Mouse (Mus musculus): ENCODE results near the gene Zfp639. TPM values are rescaled to one million over a fixed set of nuclear protein-coding genes. Genes with fewer than 3 reads are reported as not detected.

The Zfp639 gene
- polyA plus RNA-seq, 1 experiment: 53.5 TPM

- peak; percentile 68 to 70 for DNase-seq
- 3% methylated on average over 17 of the region's 17 CpGs for WGBS
- Histone ChIP-seq H3K4me1 (ENCODE audit: control insufficient read depth, insufficient read depth, low read length) (peaks cover 3% of the 10 kb centered on the region; the same call in 1 of the 2 replicates), H3K4me3 (replicated peaks; ENCODE audit: insufficient read depth, low read depth, low read length) (peak overlapping the region; percentile 38), H3K27ac (ENCODE audit: insufficient read depth, low read length) (no peak overlapping the region), H3K27me3 (ENCODE audit: control insufficient read depth, insufficient read depth, low read length) (no peaks in the 10 kb centered on the region)
- TF ChIP-seq POLR2A (IDR thresholded peaks at IDR 0.05; ENCODE audit: borderline replicate concordance, insufficient read depth, low read length) (no peak), CTCF (IDR thresholded peaks at IDR 0.05; ENCODE audit: borderline replicate concordance, insufficient read depth, low read depth, low read length) (peak; percentile 76)
These were observed 1.3 kb upstream of the Zfp639 start for GRCm38 (mm10) chr3:32508666-32509324.

- Histone ChIP-seq H3K4me3 (replicated peaks; ENCODE audit: insufficient read depth, low read depth, low read length) (peak overlapping the region; percentile 61), H3K27me3 (ENCODE audit: control insufficient read depth, insufficient read depth, low read length) (no peaks in the 10 kb centered on the region), H3K27ac (ENCODE audit: insufficient read depth, low read length) (peak overlapping the region; percentile 65), H3K4me1 (ENCODE audit: control insufficient read depth, insufficient read depth, low read length) (peaks cover 3% of the 10 kb centered on the region; the same call in 1 of the 2 replicates)
- DNase-seq: peak; percentile 93 to 95
- TF ChIP-seq POLR2A (IDR thresholded peaks at IDR 0.05; ENCODE audit: borderline replicate concordance, insufficient read depth, low read length): peak; percentile 76
- TF ChIP-seq CTCF (IDR thresholded peaks at IDR 0.05; ENCODE audit: borderline replicate concordance, insufficient read depth, low read depth, low read length): peak; percentile 61; the same call in 1 of the 2 replicates
- WGBS: under 1% methylated on average over 69 of the region's 69 CpGs
These were observed 524 bp downstream of the Zfp639 start for GRCm38 (mm10) chr3:32510375-32511190.

GRCm38 (mm10) chr3:32511191-32511550 lies 1.1 kb downstream of the Zfp639 start:
- 2% methylated on average over 13 of the region's 13 CpGs for WGBS
- peak overlapping the region; percentile 65; the same call in 1 of the 2 replicates for H3K27ac ChIP-seq (ENCODE audit: insufficient read depth, low read length)
- peak; percentile 49 to 53 for DNase-seq
- TF ChIP-seq POLR2A (IDR thresholded peaks at IDR 0.05; ENCODE audit: borderline replicate concordance, insufficient read depth, low read length) (no peak), CTCF (IDR thresholded peaks at IDR 0.05; ENCODE audit: borderline replicate concordance, insufficient read depth, low read depth, low read length) (no peak)
- peak overlapping the region; percentile 61 for H3K4me3 ChIP-seq (replicated peaks; ENCODE audit: insufficient read depth, low read depth, low read length)
- no peaks in the 10 kb centered on the region for H3K27me3 ChIP-seq (ENCODE audit: control insufficient read depth, insufficient read depth, low read length)
- peaks cover 3% of the 10 kb centered on the region; the same call in 1 of the 2 replicates for H3K4me1 ChIP-seq (ENCODE audit: control insufficient read depth, insufficient read depth, low read length)

- no peak for DNase-seq
- Histone ChIP-seq H3K27ac (ENCODE audit: insufficient read depth, low read length) (no peak overlapping the region), H3K4me3 (replicated peaks; ENCODE audit: insufficient read depth, low read depth, low read length) (no peak overlapping the region), H3K27me3 (ENCODE audit: control insufficient read depth, insufficient read depth, low read length) (no peaks in the 10 kb centered on the region), H3K4me1 (ENCODE audit: control insufficient read depth, insufficient read depth, low read length) (peaks cover 3% of the 10 kb centered on the region; the same call in 1 of the 2 replicates)
- WGBS: 94% methylated on average over 7 of the region's 7 CpGs
- TF ChIP-seq CTCF (IDR thresholded peaks at IDR 0.05; ENCODE audit: borderline replicate concordance, insufficient read depth, low read depth, low read length) (no peak), POLR2A (IDR thresholded peaks at IDR 0.05; ENCODE audit: borderline replicate concordance, insufficient read depth, low read length) (no peak)
These were observed 2.7 kb downstream of the Zfp639 start for GRCm38 (mm10) chr3:32512686-32513284.

GRCm38 (mm10) chr3:32513528-32513927 lies 3.5 kb downstream of the Zfp639 start:
- no peak overlapping the region for H3K27ac ChIP-seq (ENCODE audit: insufficient read depth, low read length)
- peaks cover 3% of the 10 kb centered on the region; the same call in 1 of the 2 replicates for H3K4me1 ChIP-seq (ENCODE audit: control insufficient read depth, insufficient read depth, low read length)
- no peak for DNase-seq
- H3K4me3 ChIP-seq (replicated peaks; ENCODE audit: insufficient read depth, low read depth, low read length): no peak overlapping the region
- no peaks in the 10 kb centered on the region for H3K27me3 ChIP-seq (ENCODE audit: control insufficient read depth, insufficient read depth, low read length)
- TF ChIP-seq POLR2A (IDR thresholded peaks at IDR 0.05; ENCODE audit: borderline replicate concordance, insufficient read depth, low read length) (no peak), CTCF (IDR thresholded peaks at IDR 0.05; ENCODE audit: borderline replicate concordance, insufficient read depth, low read depth, low read length) (no peak)

- TF ChIP-seq CTCF (IDR thresholded peaks at IDR 0.05; ENCODE audit: borderline replicate concordance, insufficient read depth, low read depth, low read length) (no peak), POLR2A (IDR thresholded peaks at IDR 0.05; ENCODE audit: borderline replicate concordance, insufficient read depth, low read length) (no peak)
- WGBS: 87% methylated on average over 4 of the region's 4 CpGs
- H3K4me1 ChIP-seq (ENCODE audit: control insufficient read depth, insufficient read depth, low read length): no peaks in the 10 kb centered on the region; the same call in 1 of the 2 replicates
- no peaks in the 10 kb centered on the region for H3K27me3 ChIP-seq (ENCODE audit: control insufficient read depth, insufficient read depth, low read length)
- DNase-seq: no peak
- H3K4me3 ChIP-seq (replicated peaks; ENCODE audit: insufficient read depth, low read depth, low read length): no peak overlapping the region
- no peak overlapping the region for H3K27ac ChIP-seq (ENCODE audit: insufficient read depth, low read length)
These were observed 17.1 kb downstream of the Zfp639 start for GRCm38 (mm10) chr3:32527181-32527580.

GRCm38 (mm10) chr3:32529303-32529898 lies 19.3 kb downstream of the Zfp639 start, which contains the start of gene Mfn1:
TSS of gene Mfn1 (plus strand) at chr3:32529465.
- WGBS: under 1% methylated on average over 47 of the region's 47 CpGs
- Histone ChIP-seq H3K27ac (ENCODE audit: insufficient read depth, low read length) (peak within 1 kb of the TSS; percentile 36; the same call in 1 of the 2 replicates), H3K4me3 (replicated peaks; ENCODE audit: insufficient read depth, low read depth, low read length) (peak within 1 kb of the TSS; percentile 77), H3K4me1 (ENCODE audit: control insufficient read depth, insufficient read depth, low read length) (no peaks in the 10 kb centered on the region; the same call in 1 of the 2 replicates), H3K27me3 (ENCODE audit: control insufficient read depth, insufficient read depth, low read length) (no peaks in the 10 kb centered on the region)
- DNase-seq: peak; percentile 93
- TF ChIP-seq CTCF (IDR thresholded peaks at IDR 0.05; ENCODE audit: borderline replicate concordance, insufficient read depth, low read depth, low read length) (no peak), POLR2A (IDR thresholded peaks at IDR 0.05; ENCODE audit: borderline replicate concordance, insufficient read depth, low read length) (peak; percentile 86; the same call in 1 of the 2 replicates)

All from cerebellum, adult 2 months (tissue).